Mouse (Mus musculus) cerebellum, adult 2 months (tissue): Measurements from ENCODE around the gene Stab1. TPM values are rescaled to one million over a fixed set of nuclear protein-coding genes. Genes with fewer than 3 reads are reported as not detected.

Experiments used
- DNase-seq, 2 experiments: peaks; one replicate each; pipeline ENCODE4 v3.0.0; 2021
- H3K27ac ChIP-seq: fragments of 200-500 bp; 2 replicates; pipeline ENCODE4 v1.5.1; 2012; ENCODE audit warnings: low read length, control low read depth, inconsistent platforms; ENCODE audit not compliant: insufficient read depth
- H3K27me3 ChIP-seq: fragments of 200-500 bp; 2 replicates; pipeline ENCODE4 v1.6.1; 2012; ENCODE audit warnings: inconsistent platforms, mild to moderate bottlenecking, low read length, moderate library complexity; ENCODE audit not compliant: control insufficient read depth, insufficient read depth
- H3K4me1 ChIP-seq: fragments of 200-500 bp; 2 replicates; pipeline ENCODE4 v1.6.1; 2011; ENCODE audit warnings: low read length; ENCODE audit not compliant: control insufficient read depth, insufficient read depth
- H3K4me3 ChIP-seq: fragments of 200-500 bp; replicated peaks from 2 replicates; pipeline ENCODE3; 2011; ENCODE audit warnings: mild to moderate bottlenecking, low read depth, low read length, control low read depth; ENCODE audit not compliant: insufficient read depth
- CTCF ChIP-seq: fragments of 200-500 bp; IDR thresholded peaks from 2 replicates; pipeline ENCODE4 v1.5.1; 2011; ENCODE audit warnings: low read depth, mild to moderate bottlenecking, control low read depth, low read length, moderate library complexity, borderline replicate concordance; ENCODE audit not compliant: insufficient read depth
- POLR2A ChIP-seq: fragments of 200-500 bp; IDR thresholded peaks from 2 replicates; pipeline ENCODE4 v1.6.1; 2011; ENCODE audit warnings: low read length, control low read depth, borderline replicate concordance; ENCODE audit not compliant: insufficient read depth
- WGBS: fragments of 180-500 bp; shearing (Covaris S2); methylation state at CpG from one replicate; pipeline ENCODE4 v1.1.7; 2018; 5-methylcytosine and 5-hydroxymethylcytosine counted together
- polyA plus RNA-seq: library from polyadenylated mRNA; depleted of rRNA; stranded (reverse); fragments of >200 nt; gene quantifications from 2 replicates; pipeline ENCODE4 v1.2.3, GENCODE M21; 2012; rRNA removed

Gene Stab1
- polyA plus RNA-seq, 1 experiment: 8.6 TPM

- Histone ChIP-seq H3K27ac (no peak overlapping the region), H3K27me3 (no peaks in the 10 kb centered on the region), H3K4me1 (0 out of 2 replicates have a peak, but pooled peaks cover 8% of the 10 kb centered on the region), H3K4me3 (no peak overlapping the region)
- WGBS: 65% methylated on average over 9 of the region's 9 CpGs
- TF ChIP-seq CTCF (no peak), POLR2A (no peak)
- no peak for DNase-seq
Measured at GRCm38 (mm10) chr14:31125106-31126075, 43.0 kb downstream of the Stab1 start.

GRCm38 (mm10) chr14:31115522-31115921 lies 52.9 kb downstream of the Stab1 start:
- TF ChIP-seq POLR2A: no peak
- TF ChIP-seq CTCF: no peak
- H3K27ac ChIP-seq: no peak overlapping the region
- WGBS: 83% methylated on average over 2 of the region's 2 CpGs
- no peaks in the 10 kb centered on the region for H3K27me3 ChIP-seq
- H3K4me3 ChIP-seq: no peak overlapping the region
- DNase-seq: no peak
- no peaks in the 10 kb centered on the region for H3K4me1 ChIP-seq

- TF ChIP-seq POLR2A (no peak), CTCF (no peak)
- no peak for DNase-seq
- H3K4me1 ChIP-seq: no peaks in the 10 kb centered on the region
- 89% methylated on average over 3 of the region's 3 CpGs for WGBS
- H3K27ac ChIP-seq: no peak overlapping the region
- no peak overlapping the region for H3K4me3 ChIP-seq
- no peaks in the 10 kb centered on the region for H3K27me3 ChIP-seq
Measured at GRCm38 (mm10) chr14:31114011-31114410, 54.4 kb downstream of the Stab1 start.

GRCm38 (mm10) chr14:31112187-31112586 lies 56.3 kb downstream of the Stab1 start:
- no peak for DNase-seq
- H3K27me3 ChIP-seq: no peaks in the 10 kb centered on the region
- no peak overlapping the region for H3K27ac ChIP-seq
- no peak overlapping the region for H3K4me3 ChIP-seq
- no peaks in the 10 kb centered on the region for H3K4me1 ChIP-seq
- TF ChIP-seq CTCF (no peak), POLR2A (no peak)
- 92% methylated on average over 5 of the region's 5 CpGs for WGBS

GRCm38 (mm10) chr14:31110613-31111012 lies 57.8 kb downstream of the Stab1 start:
- Histone ChIP-seq H3K27me3 (no peaks in the 10 kb centered on the region), H3K4me3 (no peak overlapping the region), H3K4me1 (no peaks in the 10 kb centered on the region), H3K27ac (no peak overlapping the region)
- no peak for TF ChIP-seq POLR2A
- TF ChIP-seq CTCF: no peak
- DNase-seq: no peak
- 80% methylated on average over 3 of the region's 3 CpGs for WGBS

GRCm38 (mm10) chr14:31105156-31105555 lies 63.3 kb downstream of the Stab1 start:
- H3K27ac ChIP-seq: no peak overlapping the region
- TF ChIP-seq CTCF (no peak), POLR2A (no peak)

GRCm38 (mm10) chr14:31089918-31090317 lies 78.5 kb downstream of the Stab1 start:
- 91% methylated on average over 1 of the region's 1 CpGs for WGBS
- no peak overlapping the region for H3K27ac ChIP-seq
- no peak for DNase-seq

More at GRCm38 (mm10) chr14:31105156-31105555, 63.3 kb downstream of the Stab1 start:
- no peaks in the 10 kb centered on the region for H3K4me1 ChIP-seq
- DNase-seq: no peak
- H3K4me3 ChIP-seq: no peak overlapping the region
- H3K27me3 ChIP-seq: no peaks in the 10 kb centered on the region
- 83% methylated on average over 2 of the region's 2 CpGs for WGBS

More at GRCm38 (mm10) chr14:31089918-31090317, 78.5 kb downstream of the Stab1 start:
- TF ChIP-seq CTCF: no peak
- no peak for TF ChIP-seq POLR2A
- no peaks in the 10 kb centered on the region for H3K27me3 ChIP-seq
- no peak overlapping the region for H3K4me3 ChIP-seq
- H3K4me1 ChIP-seq: no peaks in the 10 kb centered on the region

Other genes starting within 250 kb of the Stab1 start
- 76.7 and 82.8 TPM in 2 replicates for gene Itih3, start 244.9 kb downstream of the Stab1 start, polyA plus RNA-seq
- gene Itih1, start 225.4 kb downstream of the Stab1 start, polyA plus RNA-seq: not detected in 2 replicates
- gene Nek4, start 217.3 kb downstream of the Stab1 start, polyA plus RNA-seq: 15.5 and 16.2 TPM in 2 replicates
- gene Glt8d1, start 167.2 kb downstream of the Stab1 start, polyA plus RNA-seq: 79.5 and 84.4 TPM in 2 replicates
- gene Spcs1, start 167.0 kb downstream of the Stab1 start, polyA plus RNA-seq: 277 and 290 TPM in 2 replicates
- 22.2 and 24.2 TPM in 2 replicates for gene Pbrm1, start 149.5 kb downstream of the Stab1 start, polyA plus RNA-seq
- gene Gnl3, start 149.5 kb downstream of the Stab1 start, polyA plus RNA-seq: 47.3 and 52.1 TPM in 2 replicates
- 35.3 and 42.4 TPM in 2 replicates for gene Smim4, start 39.7 kb downstream of the Stab1 start, polyA plus RNA-seq
- gene Nt5dc2, start 37.6 kb downstream of the Stab1 start, polyA plus RNA-seq: 28.3 and 28.4 TPM in 2 replicates
- gene Tnnc1, start 39.7 kb upstream of the Stab1 start, polyA plus RNA-seq: 6.1 and 7.6 TPM in 2 replicates
- gene Nisch, start 48.3 kb upstream of the Stab1 start, polyA plus RNA-seq: 292 and 304 TPM in 2 replicates
- gene Sema3g, start 49.2 kb upstream of the Stab1 start, polyA plus RNA-seq: 3.0 and 3.2 TPM in 2 replicates
- gene Phf7, start 82.7 kb upstream of the Stab1 start, polyA plus RNA-seq: 6.5 and 7.8 TPM in 2 replicates
- 128 and 131 TPM in 2 replicates for gene Bap1, start 82.8 kb upstream of the Stab1 start, polyA plus RNA-seq
- gene Dnah1, start 155.3 kb upstream of the Stab1 start, polyA plus RNA-seq: 1.3 and 1.9 TPM in 2 replicates
- 38.0 and 40.4 TPM in 2 replicates for gene Capn7, start 168.0 kb upstream of the Stab1 start, polyA plus RNA-seq